Mouse (Mus musculus) retina, embryonic 14.5 days (tissue): ENCODE measurements at regions not wholly inside any gene's neighbourhood (a gene's known extent, or its start where the extent isn't known, plus 50 kb on each side); places are given as distances from the start of the nearest gene placed in this dataset.
A peak's percentile ranks its signal among the peaks of the same experiment; 100 is the strongest.

Experiments used
- DNase-seq: peaks from one replicate; pipeline ENCODE4 v3.0.0-alpha.2; 2015; ENCODE audit warnings: low spot score

DNA sequence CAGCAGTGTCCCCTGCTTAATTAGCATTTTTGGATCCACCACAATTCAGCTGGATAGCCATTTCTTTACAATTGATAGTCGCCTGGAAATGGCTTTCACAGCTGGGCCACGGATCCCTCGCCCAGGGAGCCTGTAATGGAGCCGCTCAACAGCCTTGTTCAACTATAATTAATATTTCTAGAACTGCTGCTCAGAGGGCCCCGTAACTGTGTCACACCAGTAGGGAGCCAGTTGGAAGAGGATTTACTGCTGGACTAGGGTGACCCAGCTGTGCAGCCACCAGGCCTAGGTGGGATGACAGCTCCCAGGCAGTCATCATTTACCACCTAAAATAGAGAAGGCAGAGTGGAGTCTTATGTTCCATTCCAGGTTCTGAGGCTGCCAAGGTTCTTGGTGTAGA is 529.2 kb downstream of the Nr2f2 start:
- no peak for DNase-seq

DNA sequence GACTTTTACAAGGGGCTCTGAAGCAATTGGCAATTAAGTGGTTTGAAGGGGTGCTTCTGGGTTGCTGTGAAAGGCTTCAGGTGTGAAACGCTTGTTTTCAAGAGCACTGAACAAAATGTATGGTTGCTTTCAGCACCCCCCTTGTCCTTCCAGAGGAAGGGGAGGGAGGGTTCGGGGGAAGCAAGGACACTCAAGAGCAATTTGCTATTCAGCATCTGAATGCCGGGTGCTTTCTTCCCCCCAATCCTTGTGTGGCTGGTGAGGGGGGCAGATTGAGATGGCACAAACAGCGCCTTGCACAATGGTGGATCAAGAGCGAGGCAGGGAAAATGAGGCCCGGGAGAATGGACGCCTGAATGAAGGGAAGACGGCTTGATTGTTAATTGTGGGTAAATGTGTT is 539.3 kb downstream of the Nr2f2 start:
- no peak for DNase-seq

DNA sequence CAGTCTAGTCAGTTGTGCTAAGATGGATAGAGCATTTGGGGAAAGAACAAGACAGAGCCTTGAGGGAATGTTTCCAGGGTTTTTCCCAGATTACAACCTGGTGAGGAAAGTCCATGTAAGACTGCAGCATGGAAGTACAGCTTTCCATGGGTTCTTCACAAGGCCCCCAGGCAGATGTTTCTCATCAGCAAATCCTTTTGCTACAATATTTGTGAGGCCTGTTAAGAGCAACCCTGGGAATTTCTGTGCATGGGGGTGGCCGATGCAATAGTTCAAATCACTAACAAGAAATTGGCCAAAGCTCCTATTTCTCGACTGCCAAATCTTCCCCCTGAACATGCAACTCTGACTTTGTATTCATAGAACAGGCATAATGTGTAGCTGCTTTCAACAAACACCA is 546.0 kb downstream of the Nr2f2 start:
- DNase-seq, result no peak

DNA sequence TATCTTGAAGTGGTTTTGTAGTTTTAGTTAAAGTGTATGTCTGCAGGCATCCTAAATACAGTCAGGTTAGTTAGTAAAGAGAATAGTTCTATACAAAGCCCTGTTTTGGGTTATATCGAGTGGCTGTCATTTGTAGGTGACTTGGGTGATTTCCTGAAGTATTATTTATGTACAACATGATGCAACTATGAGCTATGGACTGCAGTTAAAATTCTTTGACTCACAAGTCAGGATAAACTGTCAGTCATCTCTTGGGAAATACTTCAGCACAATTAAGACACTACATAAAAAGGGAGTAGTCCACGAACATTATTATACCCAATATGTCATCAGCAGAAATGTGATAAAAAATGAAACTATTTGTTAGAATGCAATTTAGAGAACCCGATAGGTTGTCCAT is 554.2 kb downstream of the Nr2f2 start:
- DNase-seq, result no peak

DNA sequence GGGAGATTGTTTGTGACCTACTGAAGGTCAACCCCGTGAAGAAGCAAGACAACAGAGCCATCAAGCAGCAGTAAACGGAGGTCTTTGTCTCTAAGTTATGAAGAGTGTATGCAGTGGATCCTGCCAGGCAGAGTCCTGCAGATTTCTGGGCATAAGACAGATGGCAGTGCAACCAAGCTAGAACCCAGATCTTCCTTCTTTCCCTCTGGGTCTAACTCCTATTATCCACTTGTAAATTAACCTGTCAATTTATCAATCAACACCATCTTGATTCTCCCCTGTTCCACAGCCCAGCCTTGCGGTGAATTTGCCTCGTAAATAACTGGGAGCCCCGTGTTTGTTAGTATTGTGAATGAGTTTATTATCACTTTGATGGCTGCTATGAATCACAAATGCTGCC is 555.7 kb downstream of the Nr2f2 start:
- DNase-seq, result peak; percentile 66

DNA sequence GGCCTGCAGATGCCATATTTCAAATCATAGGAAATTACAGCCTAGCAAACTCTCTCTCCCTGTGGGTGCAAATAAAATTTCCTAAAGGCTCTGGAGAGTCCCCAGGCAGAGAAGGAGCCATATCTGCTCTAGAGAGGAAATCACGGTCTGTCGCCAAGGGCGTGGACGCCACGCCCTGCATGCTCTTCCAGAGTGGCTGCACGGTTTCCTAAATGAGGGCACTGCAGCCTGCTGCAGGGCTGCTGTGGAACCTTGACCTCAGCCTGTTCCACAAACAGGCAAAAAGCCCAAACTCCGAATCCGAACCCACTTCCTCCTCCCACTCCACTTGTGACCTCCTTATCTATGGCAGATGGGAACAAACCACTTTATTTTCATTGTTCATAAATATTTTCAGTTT is 559.3 kb downstream of the Nr2f2 start:
- no peak for DNase-seq

DNA sequence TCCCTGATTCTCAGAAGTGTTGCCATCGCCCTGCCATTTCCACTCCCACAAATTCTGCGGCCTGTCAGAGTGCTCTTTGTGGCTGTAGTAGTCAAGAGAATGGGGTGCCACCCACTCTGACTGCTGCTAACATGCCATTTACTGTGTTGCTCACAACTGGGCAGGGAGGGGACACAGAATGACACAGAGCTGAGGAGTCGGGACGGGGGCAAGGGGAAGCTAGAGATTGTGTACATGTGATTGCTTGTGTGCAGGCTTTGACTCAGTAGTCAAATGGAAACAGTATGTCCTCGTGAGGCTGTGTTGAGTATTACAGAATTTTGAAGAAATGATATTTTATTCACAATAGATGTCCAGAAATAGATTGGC is 595.6 kb downstream of the Nr2f2 start:
- DNase-seq, result no peak

DNA sequence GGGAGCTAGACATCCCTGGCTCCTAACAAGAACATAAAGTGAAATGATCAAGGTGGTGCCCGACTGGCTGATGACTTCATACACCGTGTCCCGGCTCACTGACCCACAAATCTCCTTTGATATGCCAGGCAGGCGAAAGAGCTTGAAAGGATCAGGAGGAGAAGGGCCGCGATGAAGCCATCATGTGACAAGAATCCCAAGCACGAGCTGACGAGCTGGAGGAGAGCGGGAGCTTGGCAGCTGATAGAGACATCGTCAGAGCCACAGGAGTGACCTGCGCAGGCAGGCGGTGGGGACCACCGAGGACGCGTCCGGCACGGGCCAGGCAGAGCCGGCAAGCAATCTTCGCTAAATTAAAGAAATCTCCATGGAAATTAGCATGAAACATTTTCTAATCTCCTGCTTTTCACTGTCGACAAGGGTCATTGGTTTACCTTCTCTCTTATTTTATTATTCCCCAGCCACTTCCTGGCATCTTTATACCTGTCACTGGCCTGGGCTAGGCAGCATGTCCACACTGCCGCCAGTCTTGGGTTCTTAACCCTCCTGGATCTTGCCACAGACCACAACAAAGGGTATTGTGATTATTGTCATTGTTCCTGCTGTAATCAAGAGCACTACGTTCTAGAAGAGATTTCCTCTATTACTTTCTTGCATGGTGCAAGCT is 596.1 kb downstream of the Nr2f2 start:
- DNase-seq, result peak; percentile 42

DNA sequence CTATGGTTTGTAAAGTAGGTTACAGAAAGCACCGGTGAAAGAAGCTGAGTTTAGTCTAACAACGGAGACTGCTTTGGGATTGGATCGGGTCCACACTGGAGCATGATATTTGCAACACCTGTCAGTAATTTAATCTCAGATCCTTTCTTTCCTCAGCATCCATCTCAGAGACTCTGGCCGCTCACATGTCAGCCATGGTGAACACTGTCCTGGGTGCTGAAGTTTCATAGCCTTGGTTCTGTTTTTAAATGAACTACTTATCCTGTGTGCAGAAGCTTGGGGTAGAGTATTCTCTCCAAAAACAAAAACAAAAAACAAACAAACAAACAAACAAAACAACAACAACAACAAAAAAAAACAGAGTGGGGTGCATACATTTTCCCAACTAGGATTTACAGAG is 600.1 kb downstream of the Nr2f2 start:
- DNase-seq, result peak; percentile 33

DNA sequence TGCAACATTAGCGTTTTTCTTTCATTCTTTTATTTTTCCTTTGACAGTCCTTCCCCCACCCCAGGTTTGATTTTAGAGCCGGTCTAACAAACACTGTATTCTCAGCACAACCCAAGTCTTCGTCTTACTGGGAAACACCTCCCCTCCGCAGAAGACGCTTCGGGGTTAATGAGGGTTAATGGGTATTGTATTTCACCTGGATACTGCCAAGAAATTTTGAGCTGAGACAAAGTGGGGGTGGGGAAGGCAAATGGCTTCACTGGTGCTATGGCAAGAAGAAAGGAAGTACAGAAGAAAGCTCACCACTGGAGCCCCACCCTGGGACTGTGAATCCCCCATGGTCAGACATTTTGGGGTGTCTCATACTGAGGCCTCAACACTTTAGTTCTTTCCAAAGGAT is 626.0 kb downstream of the Nr2f2 start:
- DNase-seq, result no peak

DNA sequence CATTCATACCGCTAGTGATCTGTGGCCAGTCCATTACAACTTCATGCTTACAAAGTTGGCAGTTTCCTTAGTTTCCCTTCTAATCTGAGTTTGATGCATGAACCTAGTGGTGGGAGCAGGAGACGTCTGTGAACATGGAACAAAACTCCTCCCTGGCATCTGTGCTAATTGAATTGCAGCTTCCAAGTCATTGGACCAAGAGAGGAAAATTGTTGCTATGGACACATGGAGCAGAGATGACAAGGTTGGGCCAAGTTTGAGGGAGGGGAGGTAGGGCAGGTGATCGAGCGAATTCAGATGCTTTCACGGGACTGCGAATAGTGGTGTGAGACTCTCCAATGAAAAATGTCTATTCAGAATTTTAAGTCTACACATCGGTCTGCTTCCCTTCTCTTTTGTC is 627.5 kb downstream of the Nr2f2 start:
- peak; percentile 43 for DNase-seq

DNA sequence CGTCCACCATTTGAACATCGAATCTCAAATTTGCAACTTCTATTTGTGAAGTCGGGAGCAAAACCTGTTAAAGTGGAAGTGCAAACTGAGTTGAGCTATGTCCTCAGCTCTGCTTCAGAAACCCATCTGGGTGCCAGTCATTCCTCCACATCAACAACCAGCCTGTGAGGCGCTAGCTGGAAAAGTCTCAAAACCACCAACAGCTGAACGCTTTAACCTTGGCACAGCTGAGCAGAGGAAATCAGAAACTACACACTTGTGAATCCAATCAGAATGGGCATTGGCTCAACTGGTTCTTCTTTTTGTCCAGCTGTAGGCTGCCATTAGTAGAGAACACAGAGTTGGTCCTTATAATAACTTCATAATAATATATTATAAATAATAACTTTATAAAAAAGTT is 651.5 kb downstream of the Nr2f2 start:
- no peak for DNase-seq

DNA sequence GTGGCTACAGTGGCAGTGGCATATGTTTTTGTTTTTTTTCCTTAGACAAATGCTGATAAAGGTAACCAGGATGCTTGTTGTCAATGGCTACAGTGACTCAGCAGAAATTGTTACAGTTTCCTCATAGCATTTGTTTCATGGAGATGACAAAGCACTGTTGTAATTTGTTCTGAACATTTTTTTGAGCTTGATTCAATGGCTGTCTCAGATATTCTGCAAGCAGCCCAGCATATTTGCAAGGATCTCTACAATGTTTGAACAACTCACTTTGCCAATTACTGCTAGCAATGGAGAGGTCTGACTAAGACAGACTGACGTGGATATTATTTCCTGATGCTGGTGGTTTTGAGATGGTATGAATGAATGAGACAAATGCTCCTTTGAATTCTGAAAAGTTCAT is 696.3 kb downstream of the Nr2f2 start:
- DNase-seq, result no peak

DNA sequence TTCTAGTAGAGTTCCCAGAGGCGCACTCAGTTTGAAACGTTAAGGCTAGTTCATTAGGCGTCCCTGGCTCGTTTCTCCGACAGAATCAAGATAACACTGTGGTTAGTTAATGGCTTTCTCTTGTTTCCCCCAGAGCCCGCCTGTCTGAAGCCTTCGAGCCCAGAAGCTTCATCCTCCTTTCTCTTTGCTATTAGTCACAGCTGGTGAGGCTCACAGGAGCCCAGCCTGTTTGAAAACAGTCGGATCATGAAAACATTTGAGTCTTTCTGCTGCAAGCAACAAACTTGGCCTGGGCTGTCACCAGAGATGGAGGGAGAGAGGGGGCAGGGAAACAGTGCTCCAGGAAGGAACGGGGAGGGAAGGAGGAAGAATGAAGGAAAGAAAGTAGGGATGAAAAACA is 711.0 kb downstream of the Nr2f2 start:
- DNase-seq, result peak; percentile 36

DNA sequence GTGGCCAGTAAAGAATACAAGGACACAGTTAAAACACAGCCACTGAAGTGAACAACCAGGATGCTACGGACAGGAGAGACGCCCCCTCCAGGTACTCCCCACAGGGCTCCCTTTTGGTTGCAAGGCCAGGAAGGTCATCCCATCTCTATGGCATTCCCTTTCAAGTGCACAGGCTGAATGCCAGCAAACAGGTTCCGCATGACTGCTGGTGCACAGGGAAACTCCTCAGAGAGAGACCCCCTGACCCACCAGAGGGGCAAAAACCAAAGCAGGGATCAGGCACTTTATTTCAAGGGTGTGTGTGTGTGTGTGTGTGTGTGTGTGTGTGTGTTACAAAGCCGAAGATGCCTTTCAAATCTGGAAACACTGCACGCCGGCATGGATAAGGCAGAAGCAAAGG is 721.1 kb downstream of the Nr2f2 start:
- no peak for DNase-seq

DNA sequence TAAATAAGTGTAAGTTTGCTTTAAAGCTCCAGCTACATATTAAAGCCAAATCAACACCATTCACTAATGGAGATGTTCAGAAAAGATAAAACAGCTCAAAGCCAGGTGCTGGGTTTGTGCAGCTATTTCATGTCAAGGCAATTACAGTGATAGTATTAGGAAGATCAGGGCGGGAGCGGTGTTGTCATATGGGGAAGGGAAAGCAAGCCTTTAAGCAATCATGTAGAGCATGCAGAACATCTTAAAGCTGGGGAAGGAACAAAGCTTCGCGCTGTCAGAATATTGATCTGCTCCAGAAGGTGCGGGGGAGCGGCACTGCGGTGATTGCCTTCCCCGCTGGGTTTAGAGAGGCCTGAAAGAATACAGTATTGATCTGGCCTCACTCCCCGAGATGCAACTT is 724.9 kb downstream of the Nr2f2 start:
- DNase-seq, result peak; percentile 38

DNA sequence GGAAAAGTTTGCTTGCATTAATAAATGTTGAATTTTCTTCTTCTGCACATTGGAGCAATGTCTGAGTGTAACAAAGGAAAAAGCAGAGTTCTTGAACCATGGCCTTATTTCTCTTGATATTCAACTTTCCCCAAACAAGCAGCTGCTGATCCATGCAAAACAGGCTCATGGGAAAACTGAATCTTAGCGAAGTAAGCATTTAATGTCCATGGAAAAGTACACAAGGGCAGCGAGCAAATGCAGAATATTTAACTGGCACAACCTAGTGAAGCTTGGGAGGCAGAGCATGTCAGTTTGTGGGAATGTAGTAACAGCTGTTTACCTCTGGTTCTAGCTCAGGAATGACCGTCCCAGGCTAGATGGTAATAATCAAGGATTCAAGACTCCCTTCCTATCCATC is 766.7 kb downstream of the Nr2f2 start:
- DNase-seq, result no peak

DNA sequence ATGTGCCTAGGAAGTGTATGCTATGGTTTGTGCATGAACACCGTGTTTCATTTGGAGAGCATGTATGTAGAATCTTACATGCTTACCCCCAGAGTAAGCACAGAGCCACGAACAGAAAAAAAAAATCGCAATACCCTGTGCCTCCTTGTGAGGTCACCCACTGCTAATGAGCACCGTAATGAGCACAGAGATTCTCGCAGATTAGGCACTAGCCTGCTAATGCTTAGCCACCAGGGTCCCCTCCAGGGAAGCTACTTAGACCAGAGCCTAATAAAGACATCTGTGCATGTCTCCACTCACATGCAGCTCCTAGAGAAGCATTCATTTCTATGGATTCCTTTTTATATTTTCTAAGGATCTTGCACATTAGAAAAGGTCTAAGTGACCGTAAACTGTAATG is 780.8 kb downstream of the Nr2f2 start:
- DNase-seq, result peak; percentile 72

DNA sequence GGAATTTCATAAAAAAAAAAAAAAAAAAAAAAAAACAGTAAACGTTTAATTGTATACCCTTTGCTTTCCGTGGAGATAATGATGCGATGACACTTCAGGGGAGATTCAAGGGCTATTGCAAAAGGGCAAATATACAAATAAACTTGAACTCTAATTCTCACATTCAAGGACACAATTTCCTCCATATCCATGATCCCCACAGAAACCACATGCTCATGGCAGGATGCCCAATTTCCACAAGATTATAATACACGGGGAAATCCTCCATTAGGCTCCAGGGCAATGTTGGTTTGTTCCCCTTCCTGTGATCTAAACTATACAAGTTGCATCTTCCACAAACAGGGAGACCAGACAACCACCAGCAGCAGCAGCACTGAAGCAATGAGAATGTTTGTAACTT is 781.4 kb downstream of the Nr2f2 start:
- DNase-seq, result no peak

DNA sequence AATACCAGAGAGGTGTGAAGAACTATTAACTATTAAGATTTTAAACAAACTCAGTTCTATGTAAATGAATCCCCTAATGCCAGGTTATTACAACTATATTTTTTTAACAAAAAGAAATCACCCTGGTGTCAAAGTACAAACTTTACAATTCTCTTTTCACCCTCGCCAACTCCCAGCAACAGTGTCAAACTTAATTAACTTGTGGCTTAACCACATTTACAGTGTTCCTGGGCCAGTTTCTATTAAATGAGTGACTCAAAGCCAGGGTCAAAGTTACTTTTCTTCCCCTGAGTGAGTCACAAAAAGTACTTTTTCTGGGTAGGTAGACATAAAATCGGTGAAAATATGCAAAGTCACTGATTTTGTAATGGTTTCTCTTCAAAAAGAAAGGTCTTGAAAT is 782.0 kb downstream of the Nr2f2 start:
- no peak for DNase-seq

DNA sequence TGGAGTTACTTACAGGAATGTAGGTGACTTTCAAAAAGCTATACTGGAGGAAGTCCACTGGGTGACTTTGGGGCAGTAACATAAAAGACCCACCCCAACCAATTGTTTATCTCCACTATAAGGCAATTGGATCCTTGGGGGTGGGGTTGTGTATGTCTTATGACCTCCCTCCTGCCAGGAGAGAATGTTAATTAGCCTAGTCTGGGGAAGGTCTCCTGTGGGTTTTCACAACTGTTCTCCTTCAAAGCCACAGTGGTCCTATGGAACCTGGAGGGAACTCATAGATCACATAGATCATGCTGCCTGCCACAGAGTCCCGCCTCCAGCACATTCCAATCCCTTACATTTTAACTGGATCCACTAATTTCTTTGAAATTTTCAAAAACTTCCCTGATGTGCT is 782.6 kb downstream of the Nr2f2 start:
- DNase-seq, result no peak

DNA sequence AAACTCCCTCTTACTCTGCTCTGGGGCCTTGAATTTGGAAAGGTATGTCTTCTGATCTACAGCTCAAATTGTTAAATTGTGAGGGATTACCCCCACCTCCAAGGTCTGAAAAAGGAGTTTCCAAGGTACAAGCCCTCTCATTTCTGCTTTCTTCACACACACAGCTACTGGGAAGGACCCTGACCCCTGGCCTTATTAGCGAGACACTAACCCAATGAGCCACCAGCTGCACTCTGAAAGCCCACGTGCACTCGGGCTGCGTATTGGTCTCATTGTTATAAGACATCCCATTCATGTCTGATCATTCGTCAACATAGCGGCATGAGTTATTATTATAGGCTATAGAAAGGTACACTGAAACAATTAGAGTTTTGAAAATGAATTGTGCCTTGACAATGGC is 784.9 kb downstream of the Nr2f2 start:
- peak; percentile 44 for DNase-seq

DNA sequence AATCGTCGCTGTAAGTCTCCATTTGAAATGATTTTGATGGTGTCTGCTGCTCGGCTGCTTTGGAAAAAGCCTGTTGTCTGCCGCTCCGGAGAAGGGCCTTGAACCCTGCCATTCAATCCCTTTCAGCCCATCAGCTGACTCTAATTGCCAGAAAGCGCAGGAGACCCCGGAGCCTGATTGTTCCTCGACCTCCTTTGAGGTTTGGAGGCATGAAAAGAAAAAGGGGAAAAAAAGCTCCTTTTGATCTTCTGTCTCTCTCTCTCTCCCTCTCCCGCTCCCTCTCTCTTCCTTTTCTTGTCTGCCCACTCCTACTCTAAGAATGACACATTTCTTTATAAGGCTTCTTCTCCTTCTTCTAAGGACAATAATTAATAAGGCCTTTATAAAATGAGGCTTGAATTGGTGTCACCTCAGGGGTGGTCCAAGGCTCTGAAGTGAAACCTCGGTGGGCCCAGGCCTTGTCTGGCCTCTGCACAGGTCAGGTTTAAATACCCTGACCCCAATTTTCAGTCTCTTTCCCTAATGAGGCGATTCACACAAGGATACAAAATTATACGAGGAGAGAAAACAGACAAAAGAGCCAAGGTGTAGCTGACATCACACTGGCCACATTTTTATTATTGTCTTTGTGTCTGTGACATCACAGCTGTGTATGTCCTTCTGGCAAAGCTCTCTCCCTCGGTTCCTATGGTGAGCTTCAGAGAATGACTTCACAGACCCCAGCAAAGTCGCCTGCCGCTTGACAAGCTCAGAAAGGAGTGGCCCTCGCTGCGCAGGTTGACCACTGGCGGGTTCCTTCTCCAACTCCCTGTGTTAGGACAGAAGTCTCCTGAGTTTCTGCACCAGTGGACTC is 787.4 kb downstream of the Nr2f2 start:
- peak; percentile 68 for DNase-seq

DNA sequence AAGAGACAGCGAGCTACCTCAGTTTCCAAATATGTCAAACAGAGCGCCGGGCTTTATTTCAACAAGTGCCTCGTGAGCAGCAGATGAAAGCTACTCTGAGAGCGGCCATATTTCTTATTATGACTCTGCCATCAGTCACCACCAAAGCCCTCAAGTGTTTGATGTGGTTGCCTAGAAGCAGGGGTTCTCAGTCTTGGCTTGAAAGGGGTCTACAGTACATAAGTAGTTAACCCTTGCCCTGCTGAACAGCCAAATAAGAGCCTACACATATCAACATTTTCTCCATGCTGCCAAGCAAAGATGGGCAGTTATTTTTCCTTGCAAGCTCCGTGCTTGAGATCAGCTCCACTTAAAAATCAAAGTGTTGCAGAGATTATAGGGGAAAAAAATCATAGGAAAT is 788.8 kb downstream of the Nr2f2 start:
- DNase-seq, result no peak
